Mouse (Mus musculus): ENCODE measurements around the gene Rbms3.

- TF ChIP-seq HCFC1 (IDR thresholded peaks at IDR 0.05; ENCODE audit: low read depth, low read length) (no peak), TBP (conservative IDR thresholded peaks at IDR 0.05; ENCODE audit: low read depth, low read length) (no peak), CTCF (conservative IDR thresholded peaks at IDR 0.05 in 1 of 2, IDR thresholded peaks at IDR 0.05 in 1 of 2; ENCODE audit: low read depth in 2 of 2, low read length in 2 of 2) (no peak), SMC3 (IDR thresholded peaks at IDR 0.05; ENCODE audit: low read depth, low read length) (no peak), POLR2AphosphoS2 (IDR thresholded peaks at IDR 0.05; ENCODE audit: low read depth, low read length) (no peak), POLR2A (IDR thresholded peaks at IDR 0.05; ENCODE audit: low read depth, low read length) (no peak), MAX (IDR thresholded peaks at IDR 0.05; ENCODE audit: low read length) (no peak), MEF2A (IDR thresholded peaks at IDR 0.05; ENCODE audit: borderline replicate concordance, low read depth, low read length) (no peak), ZMIZ1 (IDR thresholded peaks at IDR 0.05; ENCODE audit: low read depth, low read length) (no peak), ZKSCAN1 (IDR thresholded peaks at IDR 0.05; ENCODE audit: borderline replicate concordance, low read depth, low read length) (no peak), KAT2A (IDR thresholded peaks at IDR 0.05; ENCODE audit: insufficient replicate concordance, low read length) (no peak), CHD2 (IDR thresholded peaks at IDR 0.05; ENCODE audit: low read length) (no peak), PAX5 (IDR thresholded peaks at IDR 0.05; ENCODE audit: low read length) (no peak)
Observed at GRCm38 (mm10) chr9:116906955-116907354, 722.8 kb downstream of the Rbms3 start.
